Mouse (Mus musculus): Measurements from ENCODE around the gene Dab2ip.

Dab2ip gene

DNA sequence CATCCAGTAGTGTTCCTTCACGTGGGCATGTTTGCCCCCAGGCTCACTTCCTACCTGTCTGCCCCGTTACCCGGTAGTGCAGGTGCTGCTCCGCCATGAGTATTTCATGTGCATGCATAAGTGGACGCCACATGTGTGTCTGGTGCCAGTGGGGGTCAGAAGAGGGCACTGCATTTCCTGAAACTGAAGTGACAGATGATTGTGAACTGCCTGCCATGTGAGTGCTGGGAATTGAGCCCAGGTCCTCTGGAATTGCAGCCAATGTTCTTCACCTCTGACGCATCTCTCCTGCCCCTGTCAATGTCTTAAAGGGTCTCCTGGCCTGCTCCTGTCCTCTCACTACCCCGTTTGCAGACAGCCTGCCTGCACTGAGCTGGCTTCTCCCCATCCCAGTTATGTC lies 143.9 kb downstream of the Dab2ip start:
- in situ Hi-C loops (cut with MboI; ENCODE audit: low sequenced_read_pairs): no loop called here

- in situ Hi-C loops (cut with MboI; ENCODE audit: low sequenced_read_pairs): no loop called here
Measured at GRCm38 (mm10) chr2:35702608-35703007, 144.5 kb downstream of the Dab2ip start.

- in situ Hi-C loops (cut with MboI; ENCODE audit: low sequenced_read_pairs): no loop called here
Measured at GRCm38 (mm10) chr2:35703241-35703640, 145.2 kb downstream of the Dab2ip start.

DNA sequence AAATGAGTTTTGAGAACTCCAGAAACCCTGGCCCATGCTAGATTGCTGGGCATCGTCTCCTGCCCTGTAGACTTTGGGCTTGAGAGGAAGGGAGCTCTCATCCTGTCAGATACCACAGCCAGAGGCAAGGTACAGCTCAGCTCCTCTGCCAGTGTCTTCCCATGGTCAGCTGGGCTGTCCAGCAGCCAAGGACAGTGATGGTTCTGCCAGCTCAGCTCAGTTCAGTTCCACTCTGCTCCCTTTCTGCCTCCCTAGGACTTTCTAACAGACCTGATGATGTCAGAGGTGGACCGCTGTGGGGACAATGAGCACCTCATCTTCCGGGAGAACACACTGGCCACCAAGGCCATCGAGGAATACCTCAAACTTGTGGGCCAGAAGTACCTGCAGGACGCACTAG lies 154.5 kb downstream of the Dab2ip start:
- in situ Hi-C loops (cut with MboI; ENCODE audit: low sequenced_read_pairs): no loop called here

DNA sequence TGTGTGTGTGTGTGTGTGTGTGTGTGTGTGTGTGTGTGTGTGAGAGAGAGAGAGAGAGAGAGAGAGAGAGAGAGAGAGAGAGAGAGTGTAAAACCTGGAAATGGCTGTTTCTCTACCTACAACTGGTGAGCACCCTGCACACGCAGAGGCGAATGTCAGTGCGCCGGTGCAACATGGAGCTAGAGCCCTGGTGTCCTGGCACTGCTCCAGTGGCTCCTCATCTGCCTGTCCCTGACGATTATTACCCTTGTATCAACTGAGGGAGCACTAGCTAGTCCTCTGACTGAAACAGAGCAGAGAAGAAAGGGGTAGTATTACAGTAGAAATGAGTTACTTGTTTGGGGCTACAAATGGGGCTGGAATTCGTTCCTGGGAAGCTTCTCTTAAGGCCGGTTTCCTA lies 155.4 kb downstream of the Dab2ip start:
- in situ Hi-C loops (cut with MboI; ENCODE audit: low sequenced_read_pairs): no loop called here

GRCm38 (mm10) chr2:35714742-35715167 lies 156.7 kb downstream of the Dab2ip start:
- in situ Hi-C loops (cut with MboI; ENCODE audit: low sequenced_read_pairs): no loop called here

GRCm38 (mm10) chr2:35715485-35715884 lies 157.4 kb downstream of the Dab2ip start:
- in situ Hi-C loops (cut with MboI; ENCODE audit: low sequenced_read_pairs): no loop called here

DNA sequence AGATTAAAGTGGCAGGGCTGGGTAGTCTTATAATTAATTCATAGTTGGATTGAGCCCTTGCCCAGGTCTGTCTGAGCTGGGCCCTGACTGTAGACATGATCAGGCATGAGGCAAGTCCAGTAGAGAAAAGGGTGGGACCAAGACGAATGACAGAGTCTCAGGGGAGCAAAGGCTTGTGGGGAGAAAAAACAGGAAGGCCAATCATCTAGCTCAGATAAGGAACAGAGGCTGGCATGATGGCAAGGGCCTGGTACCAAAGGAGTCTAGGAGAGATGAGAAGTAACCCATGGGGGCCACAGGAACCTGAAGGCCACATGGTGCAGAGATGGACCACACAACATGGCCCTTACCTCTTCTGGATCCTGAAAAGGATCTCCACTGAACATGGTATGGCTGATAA lies 158.1 kb downstream of the Dab2ip start:
- in situ Hi-C loops (cut with MboI; ENCODE audit: low sequenced_read_pairs): no loop called here

- in situ Hi-C loops (cut with MboI; ENCODE audit: low sequenced_read_pairs): no loop called here
Measured at GRCm38 (mm10) chr2:35718003-35718500, 160.0 kb downstream of the Dab2ip start.

GRCm38 (mm10) chr2:35718662-35719061 lies 160.6 kb downstream of the Dab2ip start:
- in situ Hi-C loops (cut with MboI; ENCODE audit: low sequenced_read_pairs): no loop called here

- in situ Hi-C loops (cut with MboI; ENCODE audit: low sequenced_read_pairs): no loop called here
Measured at GRCm38 (mm10) chr2:35719230-35720005, 161.4 kb downstream of the Dab2ip start.

- in situ Hi-C loops (cut with MboI; ENCODE audit: low sequenced_read_pairs): no loop called here
Measured at GRCm38 (mm10) chr2:35720104-35720503, 162.0 kb downstream of the Dab2ip start.

- in situ Hi-C loops (cut with MboI; ENCODE audit: low sequenced_read_pairs): no loop called here
Measured at GRCm38 (mm10) chr2:35720550-35720949, 162.5 kb downstream of the Dab2ip start.

GRCm38 (mm10) chr2:35720956-35721355 lies 162.9 kb downstream of the Dab2ip start:
- in situ Hi-C loops (cut with MboI; ENCODE audit: low sequenced_read_pairs): no loop called here

- in situ Hi-C loops (cut with MboI; ENCODE audit: low sequenced_read_pairs): no loop called here
Measured at GRCm38 (mm10) chr2:35722821-35723220, 164.8 kb downstream of the Dab2ip start.

DNA sequence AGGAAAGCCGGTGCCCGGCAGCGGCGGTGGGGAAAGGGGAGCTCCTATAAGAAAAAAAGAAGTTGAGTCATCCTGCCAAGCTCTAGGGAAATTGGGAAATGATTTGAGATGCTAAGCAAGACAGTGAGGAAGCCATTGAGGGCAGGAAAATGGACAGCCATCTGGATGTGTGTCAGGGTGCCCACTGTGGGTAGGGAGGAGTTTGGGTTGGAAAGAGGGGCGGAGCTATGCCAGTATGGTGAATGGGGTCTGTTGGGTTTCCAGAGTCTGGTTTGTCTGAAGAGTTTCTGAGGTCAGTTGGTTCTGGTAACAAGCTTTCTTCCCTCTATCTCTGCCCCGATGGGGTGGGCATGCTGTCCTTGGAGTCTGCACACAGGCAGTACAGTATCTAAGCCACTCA lies 165.2 kb downstream of the Dab2ip start:
- in situ Hi-C loops (cut with MboI; ENCODE audit: low sequenced_read_pairs): no loop called here

DNA sequence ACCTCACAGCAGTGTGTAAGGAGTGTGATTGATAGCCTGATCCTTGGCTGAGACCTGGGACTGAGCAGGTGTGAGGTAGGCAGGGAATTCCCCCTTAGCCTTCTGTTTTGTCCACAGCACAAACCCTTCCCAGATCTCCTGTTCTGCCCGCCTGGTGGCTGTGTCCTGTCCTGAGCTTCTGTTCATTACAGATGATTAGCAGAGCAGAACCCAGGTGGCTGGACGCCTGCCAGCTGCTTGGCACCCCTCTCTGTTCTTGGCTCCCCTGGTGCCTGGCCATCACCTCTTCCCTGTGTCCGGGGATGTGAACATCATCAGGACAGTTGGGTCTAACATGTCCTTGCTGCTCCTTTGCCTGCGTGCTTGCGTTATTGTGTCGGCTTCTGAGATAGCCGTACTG lies 165.6 kb downstream of the Dab2ip start:
- in situ Hi-C loops (cut with MboI; ENCODE audit: low sequenced_read_pairs): no loop called here

DNA sequence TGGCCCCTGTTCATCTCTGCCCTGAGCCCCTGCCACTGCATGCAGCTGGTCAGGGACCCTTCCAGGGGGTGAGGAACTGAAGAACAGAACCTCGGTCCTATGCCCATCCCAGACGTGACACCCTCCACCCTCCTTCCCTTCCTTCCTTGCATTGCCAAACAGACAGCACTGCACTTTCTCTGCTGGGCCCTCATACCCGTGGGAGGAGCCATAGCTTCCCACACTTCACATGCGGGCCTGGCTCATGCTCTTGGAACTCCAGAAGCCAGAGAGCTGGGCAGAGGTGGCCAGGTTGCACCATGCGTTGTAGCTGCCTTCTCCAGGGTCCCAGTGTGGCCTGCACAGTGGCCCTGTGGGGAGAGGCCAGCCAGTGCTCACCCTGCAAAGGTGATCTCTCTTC lies 170.6 kb downstream of the Dab2ip start:
- in situ Hi-C loops (cut with MboI; ENCODE audit: low sequenced_read_pairs): no loop called here

GRCm38 (mm10) chr2:35729077-35730065 lies 171.3 kb downstream of the Dab2ip start:
- in situ Hi-C loops (cut with MboI; ENCODE audit: low sequenced_read_pairs): no loop called here

- in situ Hi-C loops (cut with MboI; ENCODE audit: low sequenced_read_pairs): no loop called here
Measured at GRCm38 (mm10) chr2:35731671-35732449, 173.8 kb downstream of the Dab2ip start.

- in situ Hi-C loops (cut with MboI; ENCODE audit: low sequenced_read_pairs): no loop called here
Measured at GRCm38 (mm10) chr2:35735001-35735400, 176.9 kb downstream of the Dab2ip start.
